Mouse (Mus musculus) kidney, embryonic 15.5 days (tissue): ENCODE results near the gene Tmem219. TPM values are rescaled to one million over a fixed set of nuclear protein-coding genes. Genes with fewer than 3 reads are reported as not detected.
"Not testable (repeated sequence)": the region's sequence is repeated elsewhere in the genome, so short reads cannot be mapped to it uniquely, and the experiment has no call there.

Source experiments
- ATAC-seq: fragments of 200-750 bp; cut with Nextera tagmentation; replicated peaks from 2 replicates; pipeline ENCODE4 v1.8.0; 2017; ENCODE audit warnings: moderate TSS enrichment; ENCODE audit not compliant: low FRiP score
- H3K27ac ChIP-seq: fragments of 300-500 bp; sonication (generic); 2 replicates; pipeline ENCODE4 v1.5.1; 2015; ENCODE audit warnings: mild to moderate bottlenecking, inconsistent platforms
- H3K27me3 ChIP-seq: fragments of 300-500 bp; sonication (generic); 2 replicates; pipeline ENCODE4 v1.6.1; 2015; ENCODE audit warnings: inconsistent platforms
- H3K36me3 ChIP-seq: fragments of 300-500 bp; sonication (generic); 2 replicates; pipeline ENCODE4 v1.6.1; 2015; ENCODE audit warnings: inconsistent platforms
- H3K4me1 ChIP-seq: fragments of 300-500 bp; sonication (generic); 2 replicates; pipeline ENCODE4 v1.6.1; 2015; ENCODE audit warnings: inconsistent platforms
- H3K4me2 ChIP-seq: fragments of 300-500 bp; sonication (generic); 2 replicates; pipeline ENCODE4 v1.6.1; 2015; ENCODE audit warnings: moderate library complexity, mild to moderate bottlenecking, inconsistent platforms
- H3K4me3 ChIP-seq: fragments of 300-500 bp; sonication (generic); replicated peaks from 2 replicates; pipeline ENCODE4 v1.5.1; 2015; ENCODE audit warnings: mild to moderate bottlenecking, inconsistent platforms
- H3K9ac ChIP-seq: fragments of 300-500 bp; sonication (generic); 2 replicates; pipeline ENCODE4 v1.6.1; 2015; ENCODE audit warnings: mild to moderate bottlenecking, inconsistent platforms
- H3K9me3 ChIP-seq: fragments of 300-500 bp; sonication (generic); replicated peaks from 2 replicates; pipeline ENCODE4 v1.6.1; 2016; ENCODE audit warnings: inconsistent platforms
- WGBS: fragments of 180-500 bp; shearing (Covaris S2); methylation state at CpG from one replicate; pipeline ENCODE4 v1.1.7; 2015; ENCODE audit warnings: mixed read lengths; 5-methylcytosine and 5-hydroxymethylcytosine counted together
- polyA plus RNA-seq: library from polyadenylated mRNA; unstranded; fragments of >200 nt; fragmentation: Nextera tagmentation; extraction: Ambion mirVana; gene quantifications from 2 replicates; pipeline ENCODE4 v1.2.1, GENCODE M21; 2015

Tmem219 gene
- polyA plus RNA-seq, 1 experiment from 2014 or later, result 31.6 TPM

- no peaks in the 10 kb centered on the region for H3K27me3 ChIP-seq
- 85% methylated on average over 4 of the region's 4 CpGs for WGBS
- H3K4me2 ChIP-seq, result no peak overlapping the region
- H3K36me3 ChIP-seq, result no peaks in the 10 kb centered on the region
- no peak overlapping the region for H3K9ac ChIP-seq
- no peak overlapping the region for H3K4me3 ChIP-seq
- no peaks in the 10 kb centered on the region for H3K9me3 ChIP-seq
- peaks cover 11% of the 10 kb centered on the region; the same call in 1 of the 2 replicates for H3K4me1 ChIP-seq
- ATAC-seq, result no peak
- no peak overlapping the region for H3K27ac ChIP-seq
Observed at GRCm38 (mm10) chr7:126919973-126920372, 2.7 kb downstream of the Tmem219 start.

GRCm38 (mm10) chr7:126918356-126918755 lies 4.4 kb downstream of the Tmem219 start:
- peaks cover 11% of the 10 kb centered on the region; the same call in 1 of the 2 replicates for H3K4me1 ChIP-seq
- H3K9ac ChIP-seq, H3K4me3 ChIP-seq, H3K27me3 ChIP-seq, ATAC-seq, H3K27ac ChIP-seq, H3K9me3 ChIP-seq, H3K4me2 ChIP-seq, H3K36me3 ChIP-seq: not testable (repeated sequence)
- 27% methylated on average over 4 of the region's 4 CpGs for WGBS

GRCm38 (mm10) chr7:126914844-126915243 lies 7.9 kb downstream of the Tmem219 start:
- Histone ChIP-seq H3K27me3 (no peaks in the 10 kb centered on the region), H3K27ac (no peak overlapping the region), H3K36me3 (no peaks in the 10 kb centered on the region), H3K9ac (no peak overlapping the region), H3K4me2 (no peak overlapping the region), H3K9me3 (no peaks in the 10 kb centered on the region), H3K4me1 (0 out of 2 replicates have a peak, but pooled peaks cover 3% of the 10 kb centered on the region), H3K4me3 (no peak overlapping the region)
- WGBS, result 79% methylated on average over 3 of the region's 3 CpGs
- no peak for ATAC-seq

DNA sequence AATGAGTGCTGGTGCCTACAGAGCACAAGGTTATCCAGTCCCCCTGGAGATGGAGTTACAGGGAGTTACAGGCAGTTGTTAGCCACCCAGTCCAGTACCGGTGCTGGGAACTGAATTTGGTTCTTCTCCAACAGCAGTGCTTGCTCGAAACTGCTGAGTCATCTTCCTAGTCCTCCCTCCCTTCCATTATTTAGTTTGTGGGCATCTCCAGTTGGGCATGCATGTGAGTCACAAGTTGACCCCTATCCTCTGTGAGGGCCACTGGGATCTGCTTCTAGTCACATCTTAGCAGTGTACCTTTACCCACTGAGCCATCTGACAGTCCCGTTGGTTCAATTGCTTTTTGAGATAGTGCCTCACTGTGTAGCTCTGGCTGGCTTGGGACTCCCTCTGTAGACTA lies 17.1 kb downstream of the Tmem219 start:
- no peaks in the 10 kb centered on the region for H3K27me3 ChIP-seq
- no peak for ATAC-seq
- no peak overlapping the region for H3K4me2 ChIP-seq
- H3K9me3 ChIP-seq, result no peaks in the 10 kb centered on the region
- no peaks in the 10 kb centered on the region for H3K36me3 ChIP-seq
- H3K4me1 ChIP-seq, result no peaks in the 10 kb centered on the region
- 75% methylated on average over 3 of the region's 3 CpGs for WGBS
- H3K4me3 ChIP-seq, result no peak overlapping the region
- H3K9ac ChIP-seq, result no peak overlapping the region
- H3K27ac ChIP-seq, result no peak overlapping the region

- H3K4me3 ChIP-seq, H3K9me3 ChIP-seq, H3K9ac ChIP-seq, H3K27ac ChIP-seq, H3K36me3 ChIP-seq, ATAC-seq, H3K27me3 ChIP-seq, H3K4me2 ChIP-seq: not testable (repeated sequence)
- WGBS, result 91% methylated on average over 7 of the region's 9 CpGs
- peaks cover 16% of the 10 kb centered on the region for H3K4me1 ChIP-seq
Observed at GRCm38 (mm10) chr7:126899781-126900180, 22.9 kb downstream of the Tmem219 start.

GRCm38 (mm10) chr7:126898102-126898990 lies 24.4 kb downstream of the Tmem219 start:
- H3K36me3 ChIP-seq, result no peaks in the 10 kb centered on the region
- no peaks in the 10 kb centered on the region for H3K27me3 ChIP-seq
- ATAC-seq, result peak; percentile 95
- peak overlapping the region; percentile 82 for H3K27ac ChIP-seq
- H3K4me3 ChIP-seq, result peak overlapping the region; percentile 71
- peak overlapping the region; percentile 75 for H3K9ac ChIP-seq
- H3K9me3 ChIP-seq, result no peaks in the 10 kb centered on the region
- peak overlapping the region; percentile 81 for H3K4me2 ChIP-seq
- WGBS, result 9% methylated on average over 37 of the region's 37 CpGs
- H3K4me1 ChIP-seq, result peaks cover 16% of the 10 kb centered on the region

- Histone ChIP-seq H3K9me3 (no peaks in the 10 kb centered on the region), H3K4me1 (peaks cover 16% of the 10 kb centered on the region), H3K4me2 (peak overlapping the region; percentile 81), H3K27ac (peak overlapping the region; percentile 61), H3K4me3 (peak overlapping the region; percentile 71), H3K36me3 (no peaks in the 10 kb centered on the region), H3K27me3 (no peaks in the 10 kb centered on the region), H3K9ac (peak overlapping the region; percentile 75)
- 20% methylated on average over 16 of the region's 16 CpGs for WGBS
- ATAC-seq, result peak; percentile 19
Observed at GRCm38 (mm10) chr7:126897390-126898101, 25.2 kb downstream of the Tmem219 start.

DNA sequence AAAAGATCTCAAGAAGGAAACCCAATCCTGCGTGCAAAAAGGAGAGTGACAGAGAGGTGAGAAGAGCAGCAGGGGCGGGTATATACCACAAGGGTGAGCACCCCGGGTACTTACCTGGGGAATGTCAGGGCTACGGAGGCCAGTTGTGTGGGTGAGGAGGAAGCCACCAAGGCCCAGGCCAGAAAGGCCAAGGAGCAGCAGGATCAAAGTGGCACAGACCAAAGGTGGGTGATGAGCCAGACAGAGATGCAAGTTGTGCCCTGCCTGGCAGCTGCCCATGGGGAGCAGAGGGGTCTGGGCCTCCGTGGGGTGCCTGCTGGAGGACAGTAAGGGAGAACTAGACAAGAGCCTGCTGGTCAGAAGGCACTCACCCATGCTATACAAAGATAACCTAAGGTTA lies 25.8 kb downstream of the Tmem219 start:
- peak overlapping the region; percentile 81 for H3K4me2 ChIP-seq
- H3K4me1 ChIP-seq, result peaks cover 16% of the 10 kb centered on the region
- no peak for ATAC-seq
- peaks cover under 1% of the 10 kb centered on the region; the same call in 1 of the 2 replicates for H3K36me3 ChIP-seq
- no peak overlapping the region for H3K4me3 ChIP-seq
- no peak overlapping the region for H3K9ac ChIP-seq
- H3K9me3 ChIP-seq, result no peaks in the 10 kb centered on the region
- no peaks in the 10 kb centered on the region for H3K27me3 ChIP-seq
- H3K27ac ChIP-seq, result no peak overlapping the region
- 83% methylated on average over 5 of the region's 5 CpGs for WGBS

- no peak overlapping the region for H3K4me3 ChIP-seq
- no peaks in the 10 kb centered on the region for H3K9me3 ChIP-seq
- peaks cover 14% of the 10 kb centered on the region; the same call in 1 of the 2 replicates for H3K36me3 ChIP-seq
- no peak overlapping the region for H3K27ac ChIP-seq
- H3K27me3 ChIP-seq, result no peaks in the 10 kb centered on the region
- 39% methylated on average over 7 of the region's 7 CpGs for WGBS
- no peak overlapping the region for H3K4me2 ChIP-seq
- ATAC-seq, result no peak
- 0 out of 2 replicates have a peak, but pooled peaks cover under 1% of the 10 kb centered on the region for H3K4me1 ChIP-seq
- H3K9ac ChIP-seq, result no peak overlapping the region
Observed at GRCm38 (mm10) chr7:126888852-126889251, 33.9 kb downstream of the Tmem219 start.

DNA sequence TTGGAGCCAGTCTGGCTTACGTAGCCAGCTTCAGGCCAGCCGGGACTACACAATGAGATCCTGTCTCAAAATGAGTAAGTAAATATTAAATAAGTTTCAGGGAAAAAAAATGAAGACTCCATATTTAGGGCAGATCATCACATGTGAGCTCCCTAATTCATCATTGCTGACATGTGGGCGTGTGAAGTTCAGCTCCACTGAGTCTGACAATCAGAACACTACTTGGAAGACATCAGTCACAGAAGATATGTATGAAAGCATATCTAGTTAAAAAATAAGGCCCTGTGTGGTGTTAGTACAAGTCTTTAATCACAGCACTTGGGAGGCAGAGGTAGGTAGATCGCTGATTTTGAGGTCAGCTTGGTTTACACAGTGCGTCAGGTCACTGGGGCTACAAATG lies 35.4 kb downstream of the Tmem219 start:
- Histone ChIP-seq H3K4me2 (no peak overlapping the region), H3K27me3 (no peaks in the 10 kb centered on the region), H3K4me1 (peaks cover 16% of the 10 kb centered on the region), H3K9ac (no peak overlapping the region), H3K36me3 (peaks cover 14% of the 10 kb centered on the region; the same call in 1 of the 2 replicates), H3K4me3 (no peak overlapping the region), H3K9me3 (no peaks in the 10 kb centered on the region), H3K27ac (no peak overlapping the region)
- ATAC-seq, result no peak
- 76% methylated on average over 5 of the region's 5 CpGs for WGBS

DNA sequence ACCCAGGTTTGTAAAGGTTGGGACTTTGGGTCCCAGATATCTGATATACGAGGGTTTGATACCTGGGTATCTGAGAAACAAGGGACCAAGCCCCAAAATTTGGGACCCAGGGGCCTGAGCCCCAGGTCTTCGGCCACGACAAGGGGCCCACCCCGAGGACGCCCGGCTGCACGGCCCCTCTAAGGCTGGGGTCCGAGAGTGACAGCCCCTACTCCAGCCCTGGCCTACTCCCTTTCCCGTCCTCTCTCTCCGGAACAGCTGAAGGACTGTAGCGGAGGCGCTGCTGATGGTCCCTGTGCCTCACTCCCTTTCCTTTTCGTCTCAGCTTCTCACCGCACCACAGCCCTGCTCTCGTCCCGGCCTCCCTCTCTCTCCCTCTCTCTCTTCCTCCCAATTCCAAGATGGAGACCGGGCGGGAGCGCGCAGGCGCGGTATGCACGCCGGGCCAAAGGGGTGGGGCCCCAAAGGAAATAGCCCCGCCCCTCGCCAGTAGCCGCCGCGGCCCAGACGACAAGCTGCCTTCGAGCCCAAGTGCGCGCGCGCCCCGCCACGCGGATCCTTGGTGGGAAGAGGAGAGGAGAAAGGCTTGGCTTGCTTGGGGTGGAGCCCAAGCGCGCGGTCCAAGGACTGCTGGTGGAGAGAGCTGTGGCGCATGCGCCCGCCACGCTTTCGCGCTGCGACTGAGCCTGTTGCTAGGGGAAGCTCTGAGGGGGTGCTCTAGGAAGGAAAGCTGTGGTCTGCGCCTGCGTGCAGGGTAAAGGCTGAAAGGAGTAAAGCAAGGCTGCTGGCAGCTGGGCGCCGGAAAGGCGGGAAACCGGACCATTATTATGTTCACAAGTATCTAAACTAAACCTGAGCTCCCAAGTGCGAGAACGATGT lies 38.2 kb downstream of the Tmem219 start, which contains the start of gene Taok2:
Taok2 (minus strand) TSS at position 418 of the 879 bp plus-strand sequence.
- peaks cover 31% of the 10 kb centered on the region for H3K4me1 ChIP-seq
- H3K27ac ChIP-seq, result peak within 1 kb of the TSS; percentile 93
- H3K36me3 ChIP-seq, result peaks cover 12% of the 10 kb centered on the region
- peak within 1 kb of the TSS; percentile 81 for H3K9ac ChIP-seq
- peak within 1 kb of the TSS; percentile 92 for H3K4me2 ChIP-seq
- WGBS, result under 1% methylated on average over 56 of the region's 56 CpGs
- peak within 1 kb of the TSS; percentile 67 for H3K4me3 ChIP-seq
- no peaks in the 10 kb centered on the region for H3K27me3 ChIP-seq
- H3K9me3 ChIP-seq, result no peaks in the 10 kb centered on the region
- ATAC-seq, result peak; percentile 98
